Mouse (Mus musculus) CD4-positive, CD25-positive, alpha-beta regulatory T cell (primary cell): Measurements from ENCODE around the gene Tas2r122. TPM values are rescaled to one million over a fixed set of nuclear protein-coding genes. Genes with fewer than 3 reads are reported as not detected.

Source experiments
- polyA plus RNA-seq: library from polyadenylated mRNA; unstranded; fragments of 100-300 nt; shearing (Covaris generic); gene quantifications from one replicate; pipeline ENCODE4 v1.2.1, GENCODE M21; 2017

Tas2r122 gene
- polyA plus RNA-seq, result not detected

GRCm38 (mm10) chr6:132711828-132712227 is at the start of gene Tas2r122:
Gene Tas2r122, minus strand, starts transcription at chr6:132711928.

DNA sequence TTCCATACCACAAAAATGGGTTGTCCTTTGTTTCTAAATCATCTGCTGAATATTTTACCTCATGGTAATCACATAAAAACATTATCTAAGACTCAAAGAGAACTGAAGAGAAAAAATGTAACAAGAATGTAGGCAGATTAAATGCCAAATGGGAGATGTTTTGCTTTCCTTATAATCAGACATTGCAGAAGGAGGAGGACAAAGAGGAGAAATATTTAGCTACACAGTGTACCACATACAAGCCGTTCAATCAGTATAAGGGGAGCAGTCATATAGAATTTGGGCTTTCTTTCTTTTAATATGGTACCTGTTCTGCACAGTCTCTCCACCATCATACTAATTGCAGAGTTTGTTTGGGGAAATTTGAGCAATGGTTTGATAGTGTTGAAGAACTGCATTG is 42.7 kb upstream of the Tas2r122 start, which contains the start of gene Tas2r124:
Tas2r124 (plus strand) TSS at position 301 of the 400 bp plus-strand sequence.

DNA sequence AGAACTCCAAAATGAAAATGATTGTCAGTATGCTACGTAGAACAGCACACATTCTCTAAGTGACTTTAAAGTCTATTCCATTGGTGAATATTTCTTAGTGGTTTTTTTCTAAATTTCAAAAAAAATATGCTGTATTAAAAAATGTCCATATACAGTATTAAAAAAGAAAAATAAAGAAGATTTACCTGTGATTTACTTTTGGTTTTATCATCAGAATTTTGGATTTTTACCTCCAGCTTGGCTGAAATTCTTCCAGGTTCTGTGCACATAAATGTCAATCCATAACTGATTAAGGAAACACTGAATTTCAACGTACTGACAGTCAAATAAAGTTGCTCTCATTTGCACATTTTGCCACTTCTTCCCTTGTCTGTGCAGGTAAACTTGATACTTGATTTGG is 26.2 kb upstream of the Tas2r122 start, which contains the start of gene Tas2r115:
Tas2r115 (minus strand) TSS at position 101 of the 400 bp plus-strand sequence.

GRCm38 (mm10) chr6:132700907-132701306 is 10.8 kb downstream of the Tas2r122 start, which contains the start of gene Tas2r121:
Gene Tas2r121, minus strand, starts transcription at chr6:132701007.

Other genes starting within 250 kb of the Tas2r122 start
- not detected for gene Prh1, start 142.1 kb downstream of the Tas2r122 start, polyA plus RNA-seq
- not detected for gene Prp2, start 116.0 kb downstream of the Tas2r122 start, polyA plus RNA-seq
- 0.17 TPM for gene A630073D07Rik, start 60.4 kb downstream of the Tas2r122 start, polyA plus RNA-seq
- gene Tas2r120, start 55.0 kb downstream of the Tas2r122 start, polyA plus RNA-seq, result not detected
- not detected for gene Tas2r121, start 10.9 kb downstream of the Tas2r122 start, polyA plus RNA-seq
- not detected for gene Tas2r115, start 26.1 kb upstream of the Tas2r122 start, polyA plus RNA-seq
- not detected for gene Tas2r124, start 42.8 kb upstream of the Tas2r122 start, polyA plus RNA-seq
- not detected for gene Tas2r102, start 50.2 kb upstream of the Tas2r122 start, polyA plus RNA-seq
- gene Tas2r136, start 66.2 kb upstream of the Tas2r122 start, polyA plus RNA-seq, result not detected
- gene Tas2r117, start 90.9 kb upstream of the Tas2r122 start, polyA plus RNA-seq, result not detected
- not detected for gene Tas2r123, start 135.2 kb upstream of the Tas2r122 start, polyA plus RNA-seq
- gene Tas2r116, start 143.5 kb upstream of the Tas2r122 start, polyA plus RNA-seq, result not detected
- gene Tas2r110, start 156.1 kb upstream of the Tas2r122 start, polyA plus RNA-seq, result not detected
- gene Tas2r113, start 181.1 kb upstream of the Tas2r122 start, polyA plus RNA-seq, result not detected
- gene Tas2r125, start 197.7 kb upstream of the Tas2r122 start, polyA plus RNA-seq, result not detected
- gene Tas2r129, start 239.2 kb upstream of the Tas2r122 start, polyA plus RNA-seq, result not detected
- not detected for gene Tas2r131, start 246.0 kb upstream of the Tas2r122 start, polyA plus RNA-seq